Mouse (Mus musculus) heart, embryonic 14.5 days (tissue): ENCODE data around the gene Papln. TPM values are rescaled to one million over a fixed set of nuclear protein-coding genes. Genes with fewer than 3 reads are reported as not detected.

Experiments
- ATAC-seq: fragments of 200-750 bp; cut with Nextera tagmentation; 2 replicates; pipeline ENCODE4 v1.8.0; 2017; ENCODE audit warnings: low read depth, moderate TSS enrichment; ENCODE audit not compliant: insufficient number of reproducible peaks, insufficient read depth, low FRiP score
- H3K27ac ChIP-seq, 2 experiments: fragments of 200-500 bp in 1 of 2; fragments of 300-500 bp in 1 of 2; sonication (generic) in 1 of 2; replicated peaks in 1 of 2; 2 replicates each; pipeline ENCODE4 v1.5.1; 2012 to 2014; ENCODE audit warnings: low read depth in 2 of 2, low read length in 2 of 2, control low read depth in 1 of 2, mild to moderate bottlenecking in 1 of 2, mixed read lengths in 1 of 2; ENCODE audit not compliant: control insufficient read depth in 1 of 2, insufficient read depth in 1 of 2
- H3K27me3 ChIP-seq: fragments of 300-500 bp; sonication (generic); 2 replicates; pipeline ENCODE4 v1.6.1; 2014; ENCODE audit warnings: mild to moderate bottlenecking, low read length, control low read depth; ENCODE audit not compliant: control insufficient read depth, insufficient read depth
- H3K36me3 ChIP-seq: fragments of 300-500 bp; sonication (generic); 2 replicates; pipeline ENCODE4 v1.6.1; 2014; ENCODE audit warnings: mild to moderate bottlenecking, control low read depth, low read length, mixed read lengths; ENCODE audit not compliant: control insufficient read depth, insufficient read depth
- H3K4me1 ChIP-seq, 2 experiments: fragments of 200-500 bp in 1 of 2; fragments of 300-500 bp in 1 of 2; sonication (generic) in 1 of 2; 2 replicates each; pipeline ENCODE4 v1.6.1; 2012 to 2014; ENCODE audit warnings: low read length in 2 of 2, control low read depth in 1 of 2, mixed read lengths in 1 of 2; ENCODE audit not compliant: control insufficient read depth in 2 of 2, insufficient read depth in 2 of 2
- H3K4me2 ChIP-seq: fragments of 300-500 bp; sonication (generic); 2 replicates; pipeline ENCODE4 v1.6.1; 2014; ENCODE audit warnings: mild to moderate bottlenecking, low read length
- H3K4me3 ChIP-seq, 2 experiments: fragments of 200-500 bp in 1 of 2; fragments of 300-500 bp in 1 of 2; sonication (generic) in 1 of 2; 2 replicates each; pipeline ENCODE4 v1.5.1; 2012 to 2014; ENCODE audit warnings: low read length in 2 of 2, mild to moderate bottlenecking in 2 of 2, control low read depth in 1 of 2, low read depth in 1 of 2, moderate library complexity in 1 of 2; ENCODE audit not compliant: control insufficient read depth in 1 of 2, insufficient read depth in 1 of 2
- H3K9ac ChIP-seq: fragments of 300-500 bp; sonication (generic); 2 replicates; pipeline ENCODE4 v1.6.1; 2014; ENCODE audit warnings: mild to moderate bottlenecking, low read length
- H3K9me3 ChIP-seq: fragments of 300-500 bp; sonication (generic); 2 replicates; pipeline ENCODE4 v1.6.1; 2016; ENCODE audit warnings: low read length, control low read depth; ENCODE audit not compliant: control insufficient read depth
- WGBS: fragments of 180-500 bp; shearing (Covaris S2); extraction: QIAGEN DNeasy Blood & Tissue Kit; methylation state at CpG from one replicate; pipeline ENCODE4 v1.1.7; 2014; 5-methylcytosine and 5-hydroxymethylcytosine counted together
- polyA plus RNA-seq: library from polyadenylated mRNA; unstranded; fragments of >200 nt; fragmentation: Nextera tagmentation; extraction: Ambion mirVana; gene quantifications from 2 replicates; pipeline ENCODE4 v1.2.1, GENCODE M21; 2014

Gene Papln
- 0.20 and 0.22 TPM in 2 replicates for polyA plus RNA-seq

GRCm38 (mm10) chr12:83763311-83764043 is at the start of gene Papln:
TSS of gene Papln (plus strand) at chr12:83763634.
- H3K9ac ChIP-seq = peak within 1 kb of the TSS; percentile 69
- H3K4me2 ChIP-seq = peak within 1 kb of the TSS; percentile 91
- no peaks in the 10 kb centered on the region for H3K9me3 ChIP-seq
- H3K36me3 ChIP-seq = no peaks in the 10 kb centered on the region
- no peak within 1 kb of the TSS for H3K27ac ChIP-seq
- H3K4me1 ChIP-seq = peaks cover 10 to 15% of the 10 kb centered on the region in 2 experiments
- ATAC-seq = no peak
- peak within 1 kb of the TSS; percentile 37 to 44 for H3K4me3 ChIP-seq
- H3K27me3 ChIP-seq = 0 out of 2 replicates have a peak, but pooled peaks cover 9% of the 10 kb centered on the region
- WGBS = 10% methylated on average over 25 of the region's 31 CpGs

- H3K4me1 ChIP-seq = no peaks in the 10 kb centered on the region
- no peak for ATAC-seq
- peaks cover 63% of the 10 kb centered on the region for H3K36me3 ChIP-seq
- H3K9me3 ChIP-seq = no peaks in the 10 kb centered on the region
- WGBS = 45% methylated on average over 2 of the region's 2 CpGs
- H3K9ac ChIP-seq = no peak overlapping the region
- H3K4me2 ChIP-seq = no peak overlapping the region
- no peaks in the 10 kb centered on the region for H3K27me3 ChIP-seq
- H3K4me3 ChIP-seq = no peak overlapping the region
- no peak overlapping the region for H3K27ac ChIP-seq
These were observed 49.7 kb upstream of the Papln start for GRCm38 (mm10) chr12:83713749-83714148.

GRCm38 (mm10) chr12:83716416-83717184 is 46.8 kb upstream of the Papln start:
- no peak for ATAC-seq
- H3K4me1 ChIP-seq = no peaks in the 10 kb centered on the region
- no peak overlapping the region for H3K9ac ChIP-seq
- no peak overlapping the region for H3K4me3 ChIP-seq
- no peak overlapping the region for H3K27ac ChIP-seq
- H3K27me3 ChIP-seq = no peaks in the 10 kb centered on the region
- no peak overlapping the region for H3K4me2 ChIP-seq
- H3K36me3 ChIP-seq = peaks cover 85% of the 10 kb centered on the region
- 88% methylated on average over 15 of the region's 15 CpGs for WGBS
- no peaks in the 10 kb centered on the region for H3K9me3 ChIP-seq

GRCm38 (mm10) chr12:83719431-83719830 is 44.0 kb upstream of the Papln start:
- peaks cover 88% of the 10 kb centered on the region for H3K36me3 ChIP-seq

GRCm38 (mm10) chr12:83721281-83721680 is 42.2 kb upstream of the Papln start:
- Histone ChIP-seq H3K36me3 (peaks cover 90% of the 10 kb centered on the region), H3K9me3 (no peaks in the 10 kb centered on the region), H3K9ac (no peak overlapping the region), H3K4me1 (peaks cover 3 to 10% of the 10 kb centered on the region in 2 experiments; a peak in 3 of 4 replicates), H3K27me3 (no peaks in the 10 kb centered on the region), H3K27ac (no peak overlapping the region), H3K4me2 (no peak overlapping the region), H3K4me3 (no peak overlapping the region)
- 71% methylated on average over 6 of the region's 6 CpGs for WGBS
- no peak for ATAC-seq

More at GRCm38 (mm10) chr12:83719431-83719830, 44.0 kb upstream of the Papln start:
- no peak for ATAC-seq
- Histone ChIP-seq H3K9me3 (no peaks in the 10 kb centered on the region), H3K27me3 (no peaks in the 10 kb centered on the region), H3K4me3 (no peak overlapping the region), H3K9ac (no peak overlapping the region), H3K4me1 (peaks cover 0 to 2% of the 10 kb centered on the region in 2 experiments; a peak in 2 of 4 replicates), H3K27ac (no peak overlapping the region), H3K4me2 (no peak overlapping the region)
- WGBS = 90% methylated on average over 1 of the region's 1 CpGs

GRCm38 (mm10) chr12:83723037-83723436 is 40.4 kb upstream of the Papln start:
- Histone ChIP-seq H3K4me1 (peaks cover 3 to 10% of the 10 kb centered on the region in 2 experiments; a peak in 3 of 4 replicates), H3K9me3 (no peaks in the 10 kb centered on the region), H3K27me3 (no peaks in the 10 kb centered on the region), H3K4me3 (no peak overlapping the region), H3K36me3 (peaks cover 88% of the 10 kb centered on the region), H3K4me2 (no peak overlapping the region), H3K9ac (no peak overlapping the region), H3K27ac (no peak overlapping the region)
- 65% methylated on average over 3 of the region's 3 CpGs for WGBS
- ATAC-seq = no peak

GRCm38 (mm10) chr12:83726510-83727308 is 36.7 kb upstream of the Papln start:
- 81% methylated on average over 12 of the region's 12 CpGs for WGBS
- H3K36me3 ChIP-seq = peaks cover 94% of the 10 kb centered on the region
- H3K27ac ChIP-seq = 0 out of 4 replicates have a peak overlapping the region, but pooled peaks of 1 of the 2 experiments have one; percentile 17

More at GRCm38 (mm10) chr12:83726510-83727308, 36.7 kb upstream of the Papln start:
- Histone ChIP-seq H3K4me1 (peaks cover 3 to 10% of the 10 kb centered on the region in 2 experiments; a peak in 3 of 4 replicates), H3K9me3 (no peaks in the 10 kb centered on the region), H3K27me3 (no peaks in the 10 kb centered on the region), H3K4me3 (no peak overlapping the region), H3K9ac (no peak overlapping the region), H3K4me2 (no peak overlapping the region)
- ATAC-seq = no peak
